9 mouse cellular contexts compared by ENCODE assay signal in the genomic region with DNA sequence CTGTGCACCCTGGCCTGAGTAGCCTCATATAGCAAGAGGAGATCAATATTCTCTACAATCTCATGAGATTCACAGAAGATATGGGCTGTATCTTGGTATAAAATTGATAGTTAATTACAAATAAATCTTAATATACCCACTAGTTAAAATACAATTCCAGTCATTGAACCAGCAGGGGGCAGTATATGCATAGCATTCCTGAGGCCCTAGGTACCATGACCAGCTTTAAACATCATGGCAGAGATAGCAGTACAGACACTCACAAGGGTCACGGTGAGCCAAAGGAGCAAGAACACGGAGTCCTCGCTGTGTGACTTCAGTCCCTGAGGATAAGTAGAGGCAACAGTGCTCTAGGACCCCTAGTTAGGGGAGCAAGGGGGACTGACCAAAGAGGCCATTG. TPM values are rescaled to one million over a fixed set of nuclear protein-coding genes. Genes with fewer than 3 reads are reported as not detected.
DNase-seq lines count a peak whose midpoint lies in the region; ATAC-seq and TF ChIP-seq lines count a peak whose summit lies in the region.
"Had no signal": no experiment of that assay in that cellular context is flagged by ENCODE, and none has a peak within 500 bp of the region (broad histone marks: within the 10 kb centered on the region; RNA-seq: fewer than 3 reads in every experiment).

No protein-coding gene starts in this region.

- no peak overlapping the region for H3K9ac ChIP-seq in MEL (ENCODE audit: control insufficient read depth, low read depth, low read length, poor library complexity, severe bottlenecking)
- no peak overlapping the region for H3K9ac ChIP-seq in liver, embryonic 14.5 days (replicated peaks)

- TF ChIP-seq CTCF in MEL (IDR thresholded peaks at IDR 0.05 in 2 of 3, conservative IDR thresholded peaks at IDR 0.05 in 1 of 3; ENCODE audit: control insufficient read depth in 1 of 3, insufficient read depth in 1 of 3, low read depth in 2 of 3, low read length in 3 of 3, poor library complexity in 1 of 3, severe bottlenecking in 1 of 3) = peak; percentile 58 to 82 (median 65)
- TF ChIP-seq CTCF in liver, embryonic 14.5 days (IDR thresholded peaks at IDR 0.05; ENCODE audit: low read depth) = peak; percentile 71

- H3K4me3 ChIP-seq in MEL (ENCODE audit: control insufficient read depth in 1 of 2, insufficient read depth in 1 of 2, low read depth in 2 of 2, low read length in 2 of 2) = no peak overlapping the region
- no peak overlapping the region for H3K4me3 ChIP-seq in liver, embryonic 14.5 days (ENCODE audit: insufficient read depth in 1 of 2, low read depth in 2 of 2, low read length in 2 of 2)

- no peak for ATAC-seq in liver, embryonic 14.5 days (ENCODE audit: insufficient read depth)

- no peak for TF ChIP-seq EP300 in MEL (IDR thresholded peaks at IDR 0.05; ENCODE audit: low read depth in 1 of 2, low read length in 2 of 2)
- no peak for TF ChIP-seq EP300 in liver, embryonic 14.5 days (IDR thresholded peaks at IDR 0.05; ENCODE audit: low read depth)

- H3K4me1 ChIP-seq in MEL (ENCODE audit: control insufficient read depth in 1 of 2, insufficient read depth in 2 of 2, low read length in 2 of 2) = no peaks in the 10 kb centered on the region
- H3K4me1 ChIP-seq in liver, embryonic 14.5 days (replicated peaks; ENCODE audit: control insufficient read depth in 2 of 2, insufficient read depth in 2 of 2, low read length in 1 of 2) = no peaks in the 10 kb centered on the region

- WGBS in liver, embryonic 14.5 days (ENCODE audit: insufficient replicate concordance) = 34% methylated on average over 3 of the region's 3 CpGs

- H3K9me3 ChIP-seq in MEL (replicated peaks; ENCODE audit: insufficient read depth, low read length) = no peaks in the 10 kb centered on the region
- no peaks in the 10 kb centered on the region for H3K9me3 ChIP-seq in liver, embryonic 14.5 days (ENCODE audit: control insufficient read depth, low read length)

- H3K36me3 ChIP-seq in MEL (ENCODE audit: control insufficient read depth in 1 of 2, insufficient read depth in 2 of 2, low read length in 2 of 2) = no peaks in the 10 kb centered on the region
- H3K36me3 ChIP-seq in liver, embryonic 14.5 days (replicated peaks; ENCODE audit: control insufficient read depth, insufficient read depth, low read depth) = no peaks in the 10 kb centered on the region

- peak; percentile 51 for DNase-seq in kidney, adult 18-20 months
- no peak for DNase-seq in kidney, adult 11 months
- DNase-seq in CD4-positive helper T cell, adult 2 months (ENCODE audit: low read depth, low spot score) = peak; percentile 59
- DNase-seq in MEL (ENCODE audit: low read depth, low spot score) = peak; percentile 79
- peak; percentile 77 for DNase-seq in embryo, embryonic 11 days
- peak in 2 of 3 experiments; percentile 30 to 39 for DNase-seq in liver, embryonic 14.5 days (ENCODE audit: low read depth in 3 of 3, low spot score in 3 of 3)
- no peak for DNase-seq in ovary, adult 18-20 months (ENCODE audit: low spot score)

- peak; percentile 89 for TF ChIP-seq RAD21 in MEL (IDR thresholded peaks at IDR 0.05; ENCODE audit: low read depth, low read length)

- no peaks in the 10 kb centered on the region for H3K79me2 ChIP-seq in MEL (ENCODE audit: control insufficient read depth, insufficient read depth, low read length, poor library complexity)

- H3K4me2 ChIP-seq in liver, embryonic 14.5 days (ENCODE audit: low read depth) = no peak overlapping the region

- peaks cover 5 to 8% of the 10 kb centered on the region in 2 experiments; a peak in 3 of 4 replicates for H3K27me3 ChIP-seq in MEL (ENCODE audit: control insufficient read depth in 1 of 2, insufficient read depth in 2 of 2, low read length in 2 of 2)
- H3K27me3 ChIP-seq in liver, embryonic 14.5 days (ENCODE audit: control insufficient read depth, insufficient read depth, low read length) = no peaks in the 10 kb centered on the region

- no peak overlapping the region for H3K27ac ChIP-seq in MEL (ENCODE audit: control insufficient read depth, low read depth, low read length)
- no peak overlapping the region for H3K27ac ChIP-seq in liver, embryonic 14.5 days
- H3K27ac ChIP-seq: macrophage had no signal

- no peak for TF ChIP-seq POLR2A in MEL (IDR thresholded peaks at IDR 0.05; ENCODE audit: control insufficient read depth in 1 of 2, insufficient read depth in 1 of 2, low read depth in 1 of 2, low read length in 2 of 2, poor library complexity in 1 of 2)

TF ChIP-seq in MEL, 35 proteins besides CTCF, POLR2A, EP300 and RAD21:
- no peak for TF ChIP-seq TCF12 (IDR thresholded peaks at IDR 0.05; ENCODE audit: low read depth, low read length)
- TF ChIP-seq ELF1 (IDR thresholded peaks at IDR 0.05; ENCODE audit: low read depth, low read length) = no peak
- TF ChIP-seq ZC3H11A (IDR thresholded peaks at IDR 0.05; ENCODE audit: low read depth, low read length) = peak; percentile 79
- no peak for TF ChIP-seq RCOR1 (IDR thresholded peaks at IDR 0.05; ENCODE audit: low read depth, low read length)
- TF ChIP-seq USF2 (IDR thresholded peaks at IDR 0.05; ENCODE audit: borderline replicate concordance in 1 of 2, insufficient read depth in 1 of 2, low read depth in 1 of 2, low read length in 2 of 2) = no peak
- TF ChIP-seq JUND (IDR thresholded peaks at IDR 0.05; ENCODE audit: low read depth, low read length) = no peak
- no peak for TF ChIP-seq USF1 (IDR thresholded peaks at IDR 0.05; ENCODE audit: low read depth, low read length)
- TF ChIP-seq BHLHE40 (IDR thresholded peaks at IDR 0.05; ENCODE audit: borderline replicate concordance, low read depth, low read length) = no peak
- peak; percentile 75 for TF ChIP-seq SMC3 (IDR thresholded peaks at IDR 0.05; ENCODE audit: low read depth, low read length)

RNA-seq across cellular contexts. Expression of a gene that starts 28.6 kb away (rescaled TPM):
- 0.15 and 0.23 TPM in 2 replicates for total RNA-seq in MEL (2012; rRNA removed)
- polyA plus RNA-seq in MEL (2012; ENCODE audit: insufficient read depth in 1 of 2, insufficient read length in 2 of 2, low read depth in 1 of 2, low replicate concordance in 2 of 2, missing spikeins in 1 of 2) = under 1 TPM in 1 of 2 experiments, not detected in 1; 0.39 TPM
- polyA plus RNA-seq in liver, embryonic 14.5 days (2012; rRNA removed) = 2.8 and 2.9 TPM in 2 replicates
- polyA plus RNA-seq in liver, embryonic 14.5 days (2014; fragmentation: Nextera tagmentation; extraction: Ambion mirVana) = 4.2 and 4.8 TPM in 2 replicates

RNA-seq across cellular contexts. Expression of a gene that starts 50.0 kb away (rescaled TPM):
- 7.5 and 7.7 TPM in 2 replicates for total RNA-seq in MEL (2012; rRNA removed)
- polyA plus RNA-seq in MEL (2012; ENCODE audit: insufficient read depth in 1 of 2, insufficient read length in 2 of 2, low read depth in 1 of 2, low replicate concordance in 2 of 2, missing spikeins in 1 of 2) = 10 to 100 TPM in 1 of 2 experiments, not detected in 1; 12.8 TPM
- polyA plus RNA-seq in liver, embryonic 14.5 days (2012; rRNA removed) = 6.8 and 7.2 TPM in 2 replicates
- 4.3 and 4.6 TPM in 2 replicates for polyA plus RNA-seq in liver, embryonic 14.5 days (2014; fragmentation: Nextera tagmentation; extraction: Ambion mirVana)

RNA-seq across cellular contexts. Expression of a gene that starts 57.3 kb away (rescaled TPM):
- total RNA-seq in MEL (2012; rRNA removed) = 3.5 and 6.4 TPM in 2 replicates
- polyA plus RNA-seq in MEL (2012; ENCODE audit: insufficient read depth in 1 of 2, insufficient read length in 2 of 2, low read depth in 1 of 2, low replicate concordance in 2 of 2, missing spikeins in 1 of 2) = 1 to 10 TPM in 1 of 2 experiments, not detected in 1; 5.1 TPM
- 9.2 and 9.5 TPM in 2 replicates for polyA plus RNA-seq in liver, embryonic 14.5 days (2012; rRNA removed)
- polyA plus RNA-seq in liver, embryonic 14.5 days (2014; fragmentation: Nextera tagmentation; extraction: Ambion mirVana) = 4.9 and 5.6 TPM in 2 replicates

RNA-seq across cellular contexts. Expression of a gene that starts 58.9 kb away (rescaled TPM):
- total RNA-seq in MEL (2012; rRNA removed) = not detected in 2 replicates
- polyA plus RNA-seq in MEL (2012; ENCODE audit: insufficient read depth in 1 of 2, insufficient read length in 2 of 2, low read depth in 1 of 2, low replicate concordance in 2 of 2, missing spikeins in 1 of 2) = not detected
- 0.03 and 0.05 TPM in 2 replicates for polyA plus RNA-seq in liver, embryonic 14.5 days (2012; rRNA removed)
- polyA plus RNA-seq in liver, embryonic 14.5 days (2014; fragmentation: Nextera tagmentation; extraction: Ambion mirVana) = not detected in 2 replicates
- polyA plus RNA-seq: gonadal fat pad, adult 2 months; macrophage had no signal

Comparison
In these comparisons a context has a peak if more than half of its experiments do, and no peak if none do; other contexts are left out.
1. DNase-seq: peak in kidney, adult 18-20 months (single experiment), CD4-positive helper T cell, adult 2 months (single experiment), MEL (single experiment), embryo, embryonic 11 days (single experiment) and liver, embryonic 14.5 days (2 of 3); none in kidney, adult 11 months (single experiment) and ovary, adult 18-20 months (single experiment).